Mouse (Mus musculus): ENCODE data around the gene Ubn2. TPM values are rescaled to one million over a fixed set of nuclear protein-coding genes. Genes with fewer than 3 reads are reported as not detected.
"Not testable (repeated sequence)": the region's sequence is repeated elsewhere in the genome, so short reads cannot be mapped to it uniquely, and the experiment has no call there.

Gene Ubn2
- polyA plus RNA-seq, 1 experiment from 2014 or later, result 20.0 TPM

DNA sequence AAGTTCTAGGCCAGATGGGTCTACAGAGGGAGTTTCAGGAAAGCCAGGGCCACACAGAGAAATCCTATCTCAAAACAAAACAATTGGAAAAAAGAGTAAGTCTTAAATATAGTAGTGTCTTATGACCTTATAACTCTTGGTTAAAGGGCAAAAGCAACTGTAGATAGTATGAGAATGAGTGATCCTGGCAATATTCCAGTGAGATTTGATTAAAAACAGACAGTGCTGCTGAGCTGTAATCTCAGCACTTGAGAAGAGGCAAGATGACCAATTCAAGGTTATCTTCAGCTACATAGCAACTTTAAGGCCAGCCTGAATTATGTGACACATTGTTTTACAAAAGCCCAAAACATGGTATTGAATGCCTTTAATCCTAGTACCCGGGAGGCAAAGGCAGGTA lies 114.0 kb downstream of the Ubn2 start:
- H3K4me3 ChIP-seq (ENCODE audit: low read depth, low read length), result no peak overlapping the region

DNA sequence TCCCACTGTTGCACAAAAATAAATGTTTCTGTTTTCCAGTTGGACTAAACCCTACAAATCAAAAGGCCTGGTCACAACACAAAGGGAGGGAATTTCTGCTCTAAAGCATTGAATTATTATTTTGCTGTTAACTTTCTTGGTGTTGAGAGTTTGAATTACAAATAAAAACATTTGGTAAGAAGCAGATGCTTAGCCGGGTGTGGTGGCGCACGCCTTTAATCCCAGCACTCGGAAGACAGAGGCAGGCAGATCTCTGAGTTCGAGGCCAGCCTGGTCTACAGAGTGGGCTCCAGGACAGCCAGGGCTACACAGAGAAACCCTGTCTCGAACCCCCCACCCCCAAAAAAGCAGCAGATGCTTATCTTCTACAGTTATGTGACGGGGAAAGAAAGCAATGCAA lies 114.8 kb downstream of the Ubn2 start:
- H3K27ac ChIP-seq (ENCODE audit: low read depth, low read length); H3K36me3 ChIP-seq (ENCODE audit: control insufficient read depth, insufficient read depth, low read length); DNase-seq (ENCODE audit: low spot score); H3K4me2 ChIP-seq (ENCODE audit: low read depth); H3K4me1 ChIP-seq (ENCODE audit: control insufficient read depth, insufficient read depth, low read length); ATAC-seq (ENCODE audit: insufficient read depth, low FRiP score, low TSS enrichment); H3K27me3 ChIP-seq (ENCODE audit: control insufficient read depth, insufficient read depth, low read length); H3K9ac ChIP-seq (ENCODE audit: low read length); H3K4me3 ChIP-seq (ENCODE audit: low read depth, low read length); H3K9me3 ChIP-seq (ENCODE audit: control insufficient read depth, low read length): not testable (repeated sequence)
- WGBS, result 88% methylated on average over 7 of the region's 7 CpGs

More for the DNA sequence above, 114.0 kb downstream of the Ubn2 start:
- DNase-seq (ENCODE audit: low spot score), result no peak
- no peaks in the 10 kb centered on the region for H3K36me3 ChIP-seq (ENCODE audit: control insufficient read depth, insufficient read depth, low read length)
- H3K27me3 ChIP-seq (ENCODE audit: control insufficient read depth, insufficient read depth, low read length), result no peaks in the 10 kb centered on the region
- no peaks in the 10 kb centered on the region for H3K4me1 ChIP-seq (ENCODE audit: control insufficient read depth, insufficient read depth, low read length)
- no peak overlapping the region for H3K4me2 ChIP-seq (ENCODE audit: low read depth)
- 89% methylated on average over 1 of the region's 1 CpGs for WGBS
- no peak for ATAC-seq (ENCODE audit: insufficient read depth, low FRiP score, low TSS enrichment)
- no peak overlapping the region for H3K9ac ChIP-seq (ENCODE audit: low read length)
- no peaks in the 10 kb centered on the region for H3K9me3 ChIP-seq (ENCODE audit: control insufficient read depth, low read length)
- no peak overlapping the region for H3K27ac ChIP-seq (ENCODE audit: low read depth, low read length)

DNA sequence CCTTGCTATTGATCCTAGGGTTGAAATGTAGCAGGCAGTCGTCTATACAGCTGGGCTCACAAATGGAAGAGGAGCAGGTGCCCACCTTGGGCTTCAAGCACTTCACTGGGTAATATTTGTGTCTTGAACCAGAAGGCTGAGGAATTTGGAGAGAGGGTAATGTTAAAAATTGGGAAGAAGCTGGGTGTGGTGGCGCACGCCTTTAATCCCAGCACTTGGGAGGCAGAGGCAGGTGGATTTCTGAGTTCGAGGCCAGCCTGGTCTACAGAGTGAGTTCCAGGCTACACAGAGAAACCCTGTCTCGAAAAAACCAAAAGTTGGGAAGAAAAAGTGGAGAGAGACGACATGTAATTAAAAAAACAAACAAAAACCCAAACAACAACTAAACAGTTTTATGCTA lies 116.1 kb downstream of the Ubn2 start:
- DNase-seq (ENCODE audit: low spot score); H3K4me1 ChIP-seq (ENCODE audit: control insufficient read depth, insufficient read depth, low read length); H3K27ac ChIP-seq (ENCODE audit: low read depth, low read length); H3K9me3 ChIP-seq (ENCODE audit: control insufficient read depth, low read length); ATAC-seq (ENCODE audit: insufficient read depth, low FRiP score, low TSS enrichment); H3K36me3 ChIP-seq (ENCODE audit: control insufficient read depth, insufficient read depth, low read length); H3K27me3 ChIP-seq (ENCODE audit: control insufficient read depth, insufficient read depth, low read length); H3K9ac ChIP-seq (ENCODE audit: low read length): not testable (repeated sequence)
- Histone ChIP-seq H3K4me2 (ENCODE audit: low read depth) (peak overlapping the region; percentile 62), H3K4me3 (ENCODE audit: low read depth, low read length) (peak overlapping the region; percentile 78; the same call in 1 of the 2 replicates)
- 77% methylated on average over 6 of the region's 6 CpGs for WGBS

DNA sequence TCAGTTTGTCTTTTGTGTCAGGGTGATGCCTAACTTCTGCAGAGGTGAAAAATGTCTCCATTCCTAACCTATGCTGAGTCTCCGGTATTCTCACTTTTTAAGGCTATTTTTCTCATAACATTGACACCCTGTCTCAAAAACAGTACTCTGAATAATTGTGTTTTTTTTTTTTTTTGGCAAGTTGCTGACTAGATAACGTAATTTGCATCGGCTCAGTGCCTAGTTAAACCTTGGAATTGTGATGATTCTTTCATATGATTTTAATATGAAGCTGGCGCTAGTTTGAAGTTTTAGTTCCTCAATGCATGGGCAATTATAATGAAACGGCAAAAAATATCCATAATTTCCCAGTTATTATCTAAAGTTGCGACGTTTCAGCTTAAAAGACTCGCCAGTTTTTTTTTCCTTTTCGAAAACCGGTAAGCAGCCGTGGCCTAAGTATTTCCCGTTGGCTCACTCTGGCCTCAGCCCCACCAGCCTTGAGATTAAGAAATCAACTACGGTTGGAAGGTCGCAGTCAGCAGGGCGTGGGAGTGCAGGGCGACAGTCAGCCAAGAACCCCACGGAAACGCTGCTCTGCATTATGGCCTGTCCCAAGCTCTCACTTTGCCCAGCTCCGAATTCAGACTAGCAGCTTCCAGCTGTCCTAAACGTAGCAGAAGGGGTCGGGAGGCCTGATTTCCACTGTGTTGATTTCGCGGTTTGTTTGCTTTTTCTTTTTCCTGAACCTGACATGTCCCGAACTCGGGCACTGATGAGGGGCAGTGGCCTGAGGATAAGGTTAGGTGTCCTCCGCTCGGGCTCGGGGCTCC lies 116.7 kb downstream of the Ubn2 start:
- DNase-seq (ENCODE audit: low spot score), result no peak
- no peaks in the 10 kb centered on the region for H3K9me3 ChIP-seq (ENCODE audit: control insufficient read depth, low read length)
- peak overlapping the region; percentile 62 for H3K4me2 ChIP-seq (ENCODE audit: low read depth)
- 0 out of 2 replicates have a peak, but pooled peaks have one; percentile 7 for ATAC-seq (ENCODE audit: insufficient read depth, low FRiP score, low TSS enrichment)
- peak overlapping the region; percentile 78 for H3K4me3 ChIP-seq (ENCODE audit: low read depth, low read length)
- no peaks in the 10 kb centered on the region for H3K4me1 ChIP-seq (ENCODE audit: control insufficient read depth, insufficient read depth, low read length)
- H3K27me3 ChIP-seq (ENCODE audit: control insufficient read depth, insufficient read depth, low read length), result no peaks in the 10 kb centered on the region
- H3K9ac ChIP-seq (ENCODE audit: low read length), result peak overlapping the region; percentile 84
- peak overlapping the region; percentile 95 for H3K27ac ChIP-seq (ENCODE audit: low read depth, low read length)
- WGBS, result 9% methylated on average over 28 of the region's 28 CpGs
- H3K36me3 ChIP-seq (ENCODE audit: control insufficient read depth, insufficient read depth, low read length), result no peaks in the 10 kb centered on the region

DNA sequence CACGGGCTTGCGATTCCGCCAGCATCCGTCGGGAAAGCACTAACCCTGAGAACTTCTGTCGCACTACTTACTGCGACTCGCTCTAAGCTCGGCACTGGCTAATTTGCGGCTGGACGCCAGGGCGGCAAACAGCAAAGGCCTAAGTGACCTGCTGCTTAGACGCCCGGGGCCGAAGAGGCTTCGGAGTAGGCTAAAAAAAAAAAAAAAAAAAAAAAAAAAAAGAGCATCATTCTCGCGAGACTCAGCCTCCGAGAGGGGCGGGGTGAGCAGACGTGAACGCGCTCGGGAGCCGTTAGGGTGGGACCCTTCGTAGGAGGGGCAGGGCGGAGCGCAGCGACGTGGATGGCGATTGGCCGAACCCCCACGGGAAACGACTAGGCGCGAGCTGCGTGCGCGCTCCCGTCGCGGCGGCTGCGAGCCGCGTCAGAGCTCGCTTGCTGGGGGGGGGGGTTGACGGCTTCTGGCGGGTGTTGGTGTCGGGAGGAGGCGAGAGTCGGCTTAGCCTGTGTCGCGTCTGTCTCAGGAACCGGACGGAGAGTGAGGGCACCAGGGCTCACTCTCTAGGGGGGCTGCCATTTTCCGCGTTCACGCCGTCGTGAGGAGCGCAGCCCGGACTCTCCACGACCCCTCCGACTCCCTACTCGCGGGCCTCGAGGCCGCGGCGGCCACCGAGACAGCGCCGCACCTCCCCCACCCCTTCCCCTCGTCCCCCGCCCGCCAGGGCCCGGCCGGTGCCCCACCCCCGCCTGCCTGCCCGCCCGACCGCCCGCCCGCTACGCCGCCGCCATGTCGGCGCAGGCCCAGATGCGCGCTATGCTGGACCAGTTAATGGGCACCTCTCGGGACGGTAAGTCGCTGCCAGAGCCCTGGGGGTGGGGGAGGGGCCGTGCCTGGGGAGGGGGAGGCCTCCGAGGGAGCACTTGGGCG lies 117.6 kb downstream of the Ubn2 start, which contains the start of gene Luc7l2:
TSS of gene Luc7l2 (plus strand) at position 273 of the 927 bp plus-strand sequence.
- Histone ChIP-seq H3K4me3 (ENCODE audit: low read depth, low read length) (peak within 1 kb of the TSS; percentile 78), H3K4me1 (ENCODE audit: control insufficient read depth, insufficient read depth, low read length) (no peaks in the 10 kb centered on the region), H3K36me3 (ENCODE audit: control insufficient read depth, insufficient read depth, low read length) (no peaks in the 10 kb centered on the region; the same call in 1 of the 2 replicates), H3K4me2 (ENCODE audit: low read depth) (peak within 1 kb of the TSS; percentile 62), H3K9me3 (ENCODE audit: control insufficient read depth, low read length) (no peaks in the 10 kb centered on the region), H3K27ac (ENCODE audit: low read depth, low read length) (peak within 1 kb of the TSS; percentile 98), H3K27me3 (ENCODE audit: control insufficient read depth, insufficient read depth, low read length) (no peaks in the 10 kb centered on the region), H3K9ac (ENCODE audit: low read length) (peak within 1 kb of the TSS; percentile 92)
- WGBS, result under 1% methylated on average over 78 of the region's 98 CpGs
- DNase-seq (ENCODE audit: low spot score), result peak; percentile 98
- peak; percentile 90 for ATAC-seq (ENCODE audit: insufficient read depth, low FRiP score, low TSS enrichment)

DNA sequence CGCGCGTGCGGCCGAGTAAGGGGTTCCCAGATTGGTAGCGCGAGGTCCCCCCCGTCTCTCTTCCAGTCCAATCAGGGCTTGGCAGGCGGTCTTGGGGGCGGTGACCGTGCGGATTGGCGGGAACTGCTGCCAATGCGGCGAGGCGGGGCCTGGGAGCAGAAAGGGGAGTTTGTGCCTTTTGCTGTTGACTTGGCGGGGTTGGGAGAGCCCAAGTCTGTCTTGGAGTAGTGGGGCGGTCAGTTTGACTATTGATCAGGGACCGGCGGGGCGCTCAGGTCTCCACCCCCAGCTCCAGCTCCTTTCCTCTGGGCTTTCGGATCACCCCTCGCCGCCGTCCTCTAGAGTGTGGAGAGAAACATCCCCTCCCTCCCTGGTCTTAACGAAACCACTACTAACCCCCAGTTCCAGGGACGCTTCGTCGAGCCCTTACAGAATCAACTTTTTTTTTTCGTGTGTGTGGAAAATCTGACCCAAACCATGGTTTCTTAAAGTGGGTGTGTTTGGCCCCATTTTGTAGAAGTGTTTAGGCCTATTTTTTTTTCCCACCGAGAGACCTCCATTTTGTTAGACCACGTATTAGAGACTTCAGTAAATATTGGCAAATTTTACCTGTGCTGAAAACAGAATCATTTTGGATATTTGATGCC lies 118.4 kb downstream of the Ubn2 start:
- peak overlapping the region; percentile 92 for H3K9ac ChIP-seq (ENCODE audit: low read length)
- peak; percentile 94 for ATAC-seq (ENCODE audit: insufficient read depth, low FRiP score, low TSS enrichment)
- H3K4me1 ChIP-seq (ENCODE audit: control insufficient read depth, insufficient read depth, low read length), result no peaks in the 10 kb centered on the region
- H3K4me2 ChIP-seq (ENCODE audit: low read depth), result peak overlapping the region; percentile 51
- peak overlapping the region; percentile 78 for H3K4me3 ChIP-seq (ENCODE audit: low read depth, low read length)
- no peaks in the 10 kb centered on the region; the same call in 1 of the 2 replicates for H3K36me3 ChIP-seq (ENCODE audit: control insufficient read depth, insufficient read depth, low read length)
- H3K9me3 ChIP-seq (ENCODE audit: control insufficient read depth, low read length), result no peaks in the 10 kb centered on the region
- DNase-seq (ENCODE audit: low spot score), result peak; percentile 98
- 0% methylated on average over 32 of the region's 32 CpGs for WGBS
- no peaks in the 10 kb centered on the region for H3K27me3 ChIP-seq (ENCODE audit: control insufficient read depth, insufficient read depth, low read length)
- peak overlapping the region; percentile 98 for H3K27ac ChIP-seq (ENCODE audit: low read depth, low read length)

DNA sequence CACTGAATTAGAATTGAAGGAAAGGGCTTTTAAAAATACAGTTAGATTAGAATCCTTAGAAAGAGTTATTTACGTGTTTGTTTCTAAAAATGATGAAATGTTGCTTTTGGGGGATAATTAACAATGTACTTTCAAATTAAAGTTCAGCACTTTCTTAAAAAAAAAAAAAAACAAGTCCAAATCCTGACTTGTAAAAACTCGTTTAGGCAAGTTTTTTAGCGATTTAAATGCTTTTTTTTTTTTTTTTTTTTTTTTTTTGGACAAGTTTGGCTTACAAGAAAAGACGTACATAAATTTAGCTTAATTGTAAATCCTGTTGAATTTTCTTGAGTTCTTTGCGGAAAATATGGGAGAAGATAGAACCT lies 118.9 kb downstream of the Ubn2 start:
- Histone ChIP-seq H3K9ac (ENCODE audit: low read length) (no peak overlapping the region), H3K27ac (ENCODE audit: low read depth, low read length) (no peak overlapping the region), H3K4me1 (ENCODE audit: control insufficient read depth, insufficient read depth, low read length) (no peaks in the 10 kb centered on the region), H3K36me3 (ENCODE audit: control insufficient read depth, insufficient read depth, low read length) (no peaks in the 10 kb centered on the region; the same call in 1 of the 2 replicates), H3K4me3 (ENCODE audit: low read depth, low read length) (peak overlapping the region; percentile 78), H3K4me2 (ENCODE audit: low read depth) (peak overlapping the region; percentile 51), H3K27me3 (ENCODE audit: control insufficient read depth, insufficient read depth, low read length) (no peaks in the 10 kb centered on the region), H3K9me3 (ENCODE audit: control insufficient read depth, low read length) (no peaks in the 10 kb centered on the region)
- DNase-seq (ENCODE audit: low spot score) (no peak), ATAC-seq (ENCODE audit: insufficient read depth, low FRiP score, low TSS enrichment) (no peak)
- 27% methylated on average over 5 of the region's 5 CpGs for WGBS
